In the genomic region with DNA sequence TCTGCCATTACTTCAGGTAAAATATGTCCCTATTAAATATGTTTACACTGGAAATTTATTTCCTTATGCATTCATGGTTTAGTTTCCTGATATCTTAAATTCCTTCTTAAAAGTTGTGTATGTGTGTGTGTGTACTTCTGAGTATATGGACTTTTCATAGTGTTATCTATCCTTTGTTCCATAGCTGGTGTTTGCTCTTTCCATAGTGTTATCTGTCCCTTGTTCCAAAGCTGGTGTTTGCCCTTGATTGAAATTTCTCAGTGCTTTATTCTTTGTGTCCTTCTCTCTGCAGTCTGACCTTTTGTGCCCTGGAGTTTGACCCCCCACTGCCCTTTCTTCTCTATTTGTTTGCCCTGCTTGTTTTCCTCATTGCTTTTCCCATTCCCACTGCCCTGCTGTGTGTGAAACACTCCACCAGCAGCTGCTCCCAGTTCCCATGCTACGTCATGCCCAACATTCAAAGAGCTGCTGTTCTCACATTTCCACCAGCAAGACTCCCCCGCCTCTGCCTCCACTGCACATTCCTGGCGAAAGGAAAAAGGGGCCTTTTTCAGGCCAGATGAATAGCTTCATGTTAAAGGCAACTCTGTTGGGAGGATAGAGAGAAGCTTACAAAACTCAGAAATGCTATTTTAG, we compare ENCODE assay signal across 8 mouse cellular contexts.
A peak's percentile ranks its signal among the peaks of the same experiment; 100 is the strongest.
DNase-seq lines count a peak whose midpoint lies in the region; ATAC-seq lines count a peak whose summit lies in the region.
"Had no signal": no experiment of that assay in that cellular context is flagged by ENCODE, and none has a peak within 500 bp of the region (broad histone marks: within the 10 kb centered on the region; RNA-seq: fewer than 3 reads in every experiment).

No protein-coding gene starts in this region.

- no peaks in the 10 kb centered on the region for H3K9me3 ChIP-seq in hindbrain, embryonic 10.5 days
- H3K9me3 ChIP-seq in stomach, embryonic 15.5 days, result no peaks in the 10 kb centered on the region
- H3K9me3 ChIP-seq: heart, embryonic 15.5 days had no signal

- H3K4me1 ChIP-seq in hindbrain, embryonic 10.5 days (replicated peaks), result peaks cover 7% of the 10 kb centered on the region; the same call in 1 of the 2 replicates
- no peaks in the 10 kb centered on the region for H3K4me1 ChIP-seq in stomach, embryonic 15.5 days
- H3K4me1 ChIP-seq: heart, embryonic 15.5 days had no signal

- intact Hi-C loops in left cerebral cortex, postnatal 4 days (cut with DNase I), result no loop called here

- 27% methylated on average over 3 of the region's 3 CpGs for WGBS in hindbrain, embryonic 10.5 days
- WGBS in stomach, embryonic 15.5 days, result 28% methylated on average over 3 of the region's 3 CpGs

- peak; percentile 94 for ATAC-seq in stomach, embryonic 15.5 days (ENCODE audit: insufficient read depth, low FRiP score, low read depth)

- H3K27me3 ChIP-seq in hindbrain, embryonic 10.5 days (ENCODE audit: insufficient read depth, poor library complexity, severe bottlenecking), result peaks cover 38% of the 10 kb centered on the region
- no peaks in the 10 kb centered on the region for H3K27me3 ChIP-seq in stomach, embryonic 15.5 days (replicated peaks)
- H3K27me3 ChIP-seq: heart, embryonic 15.5 days had no signal

- no peak overlapping the region for H3K4me2 ChIP-seq in stomach, embryonic 15.5 days
- H3K4me2 ChIP-seq: heart, embryonic 15.5 days had no signal

- peak; percentile 60 for DNase-seq in R1 (ENCODE audit: low read depth, low spot score)
- peak; percentile 78 for DNase-seq in embryo, embryonic 9.5 days (ENCODE audit: extremely low spot score)
- DNase-seq in hindbrain, embryonic 10.5 days (ENCODE audit: low spot score), result peak; percentile 85
- DNase-seq in left cerebral cortex, postnatal 4 days, result peak; percentile 11
- DNase-seq in mesoderm, embryonic 11.5 days (ENCODE audit: low read depth, low spot score), result peak; percentile 83
- no peak for DNase-seq in adrenal gland, postnatal 4 days (ENCODE audit: low spot score in 2 of 2)

- no peak overlapping the region for H3K4me3 ChIP-seq in hindbrain, embryonic 10.5 days
- no peak overlapping the region for H3K4me3 ChIP-seq in stomach, embryonic 15.5 days (replicated peaks)
- H3K4me3 ChIP-seq: heart, embryonic 15.5 days had no signal

- H3K9ac ChIP-seq in stomach, embryonic 15.5 days, result no peak overlapping the region
- H3K9ac ChIP-seq: heart, embryonic 15.5 days had no signal

- no peaks in the 10 kb centered on the region for H3K36me3 ChIP-seq in hindbrain, embryonic 10.5 days
- no peaks in the 10 kb centered on the region for H3K36me3 ChIP-seq in stomach, embryonic 15.5 days
- H3K36me3 ChIP-seq: heart, embryonic 15.5 days had no signal

- no peak overlapping the region for H3K27ac ChIP-seq in hindbrain, embryonic 10.5 days
- H3K27ac ChIP-seq in stomach, embryonic 15.5 days, result no peak overlapping the region
- H3K27ac ChIP-seq: heart, embryonic 15.5 days had no signal

Comparison
In these comparisons a context has a peak if more than half of its experiments do, and no peak if none do; other contexts are left out.
1. DNase-seq: peak in R1 (single experiment), embryo, embryonic 9.5 days (single experiment), hindbrain, embryonic 10.5 days (single experiment), left cerebral cortex, postnatal 4 days (single experiment) and mesoderm, embryonic 11.5 days (single experiment); none in adrenal gland, postnatal 4 days (0 of 2).